Mouse (Mus musculus) lung, embryonic 14.5 days (tissue): ENCODE measurements around the gene Plaa. TPM values are rescaled to one million over a fixed set of nuclear protein-coding genes. Genes with fewer than 3 reads are reported as not detected.
A peak's percentile ranks its signal among the peaks of the same experiment; 100 is the strongest.

Experiments used
- ATAC-seq: fragments of 200-750 bp; cut with Nextera tagmentation; 2 replicates; pipeline ENCODE4 v1.8.0; 2017; ENCODE audit warnings: mild to moderate bottlenecking, moderate TSS enrichment, moderate library complexity; ENCODE audit not compliant: insufficient read depth
- DNase-seq: peaks from one replicate; pipeline ENCODE4 v3.0.0-alpha.2; 2015
- H3K27ac ChIP-seq: fragments of 300-500 bp; sonication (generic); 2 replicates; pipeline ENCODE4 v1.5.1; 2014; ENCODE audit warnings: low read depth, mild to moderate bottlenecking, moderate library complexity
- H3K27me3 ChIP-seq: fragments of 300-500 bp; sonication (generic); 2 replicates; pipeline ENCODE4 v1.6.1; 2014; ENCODE audit warnings: low read length, control low read depth; ENCODE audit not compliant: insufficient read depth
- H3K36me3 ChIP-seq: fragments of 300-500 bp; sonication (generic); 2 replicates; pipeline ENCODE4 v1.6.1; 2014; ENCODE audit warnings: control low read depth; ENCODE audit not compliant: insufficient read depth
- H3K4me1 ChIP-seq: fragments of 300-500 bp; sonication (generic); 2 replicates; pipeline ENCODE4 v1.6.1; 2014; ENCODE audit warnings: antibody characterized with exemption, control low read depth; ENCODE audit not compliant: insufficient read depth
- H3K4me2 ChIP-seq: fragments of 300-500 bp; sonication (generic); 2 replicates; pipeline ENCODE4 v1.6.1; 2014; ENCODE audit warnings: mild to moderate bottlenecking
- H3K4me3 ChIP-seq: fragments of 300-500 bp; sonication (generic); 2 replicates; pipeline ENCODE4 v1.5.1; 2014; ENCODE audit warnings: low read depth, low read length
- H3K9ac ChIP-seq: fragments of 300-500 bp; sonication (generic); 2 replicates; pipeline ENCODE4 v1.6.1; 2014
- H3K9me3 ChIP-seq: fragments of 300-500 bp; sonication (generic); 2 replicates; pipeline ENCODE4 v1.6.1; 2016; ENCODE audit warnings: low read depth, low read length, control low read depth
- CTCF ChIP-seq: IDR thresholded peaks from 2 replicates; pipeline ENCODE4 v1.5.1; 2016; ENCODE audit warnings: antibody characterized with exemption, low read depth
- WGBS: fragments of 180-500 bp; shearing (Covaris S2); extraction: QIAGEN DNeasy Blood & Tissue Kit; methylation state at CpG from one replicate; pipeline ENCODE4 v1.1.7; 2014; 5-methylcytosine and 5-hydroxymethylcytosine counted together
- polyA plus RNA-seq: library from polyadenylated mRNA; unstranded; fragments of >200 nt; fragmentation: Nextera tagmentation; extraction: Ambion mirVana; gene quantifications from 2 replicates; pipeline ENCODE4 v1.2.1, GENCODE M21; 2014

The Plaa gene
- polyA plus RNA-seq, 1 experiment from 2014 or later, result 80.9 TPM

DNA sequence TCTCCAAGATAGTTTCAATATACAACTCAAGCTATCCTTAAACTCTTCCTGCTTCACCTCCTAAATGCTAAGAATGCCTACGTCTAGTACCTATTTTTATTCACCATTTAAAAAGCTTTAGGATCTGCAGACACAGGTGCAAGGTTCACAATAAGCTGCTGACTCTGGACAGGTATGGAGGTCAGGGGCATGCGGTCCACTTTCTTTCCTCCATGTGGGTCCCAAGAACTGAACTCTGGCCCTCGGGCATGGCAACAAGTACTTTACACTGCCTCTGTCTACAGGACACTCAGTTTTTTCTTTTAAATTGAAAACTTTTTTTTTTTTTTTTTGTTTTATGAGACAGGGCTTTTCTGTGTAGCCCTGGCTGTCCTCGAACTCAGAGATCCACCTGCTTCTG is 30.4 kb downstream of the Plaa start:
- no peak for TF ChIP-seq CTCF
- H3K4me1 ChIP-seq, result no peaks in the 10 kb centered on the region
- ATAC-seq (no peak), DNase-seq (no peak)
- no peak overlapping the region for H3K27ac ChIP-seq
- 95% methylated on average over 4 of the region's 4 CpGs for WGBS
- H3K36me3 ChIP-seq, result peaks cover 53% of the 10 kb centered on the region
- no peak overlapping the region for H3K4me2 ChIP-seq
- H3K9ac ChIP-seq, result no peak overlapping the region
- H3K9me3 ChIP-seq, result no peaks in the 10 kb centered on the region
- H3K4me3 ChIP-seq, result no peak overlapping the region
- no peaks in the 10 kb centered on the region for H3K27me3 ChIP-seq

DNA sequence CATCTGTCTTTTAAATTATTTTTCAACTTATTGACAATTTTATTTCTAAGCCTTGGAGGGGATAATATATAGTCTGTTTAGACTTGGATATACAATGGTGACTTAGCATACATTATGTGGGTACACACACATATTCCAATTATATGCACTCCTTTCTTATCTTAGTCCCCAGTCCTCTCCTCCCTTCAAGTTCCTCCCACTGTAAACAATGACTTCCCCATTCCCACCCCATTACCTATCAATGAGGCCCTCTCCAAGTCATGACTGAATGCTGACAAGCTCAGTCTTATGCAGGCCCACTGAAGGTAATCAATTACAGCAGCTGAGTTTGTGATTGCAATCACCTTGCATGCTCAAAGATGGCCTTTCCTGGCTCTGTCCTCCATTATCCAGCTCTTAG is 38.7 kb downstream of the Plaa start:
- no peak for ATAC-seq
- no peaks in the 10 kb centered on the region for H3K27me3 ChIP-seq
- no peaks in the 10 kb centered on the region for H3K9me3 ChIP-seq
- H3K36me3 ChIP-seq, result peaks cover 8% of the 10 kb centered on the region
- no peak overlapping the region for H3K4me3 ChIP-seq
- no peak overlapping the region for H3K4me2 ChIP-seq
- no peak overlapping the region for H3K9ac ChIP-seq
- H3K4me1 ChIP-seq, result no peaks in the 10 kb centered on the region
- TF ChIP-seq CTCF, result no peak
- no peak overlapping the region for H3K27ac ChIP-seq
- DNase-seq, result no peak

DNA sequence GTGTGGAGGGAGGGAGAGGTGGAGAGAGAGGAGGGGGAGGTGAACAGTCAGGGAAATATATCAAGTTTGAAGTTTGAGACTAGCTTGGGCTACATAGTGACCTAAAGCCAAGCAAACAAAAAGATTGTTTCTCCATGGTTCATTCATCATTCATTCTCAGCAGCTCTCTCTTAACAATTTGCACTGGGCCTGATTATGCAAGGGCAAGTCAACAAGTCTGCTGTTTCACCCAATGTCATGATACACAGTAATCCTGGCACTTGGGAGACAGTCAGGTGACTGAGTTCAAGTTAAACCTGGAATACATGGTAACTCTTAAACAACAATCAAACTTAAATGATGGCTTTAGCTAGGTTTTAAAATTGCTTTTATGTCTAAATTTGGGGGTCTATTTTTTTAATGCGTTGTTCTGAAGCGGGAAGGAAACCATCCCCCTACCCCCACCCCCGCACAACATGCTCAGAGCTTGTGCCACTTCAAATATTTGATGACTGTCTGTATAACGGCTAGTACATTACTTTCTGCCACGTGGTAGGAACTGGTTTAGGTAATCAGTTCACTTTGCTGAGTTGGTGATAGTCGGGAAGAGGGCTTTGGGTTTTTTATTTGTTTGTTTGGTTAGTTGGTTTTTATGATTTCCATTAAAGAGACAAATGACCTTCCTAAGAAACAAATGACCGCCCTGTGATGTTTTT is 40.9 kb downstream of the Plaa start:
- Histone ChIP-seq H3K4me2 (no peak overlapping the region), H3K4me3 (no peak overlapping the region), H3K4me1 (no peaks in the 10 kb centered on the region), H3K27me3 (no peaks in the 10 kb centered on the region), H3K9ac (no peak overlapping the region), H3K9me3 (no peaks in the 10 kb centered on the region), H3K27ac (no peak overlapping the region), H3K36me3 (peaks cover 5% of the 10 kb centered on the region; the same call in 1 of the 2 replicates)
- WGBS, result 59% methylated on average over 7 of the region's 7 CpGs
- TF ChIP-seq CTCF, result no peak
- DNase-seq (no peak), ATAC-seq (no peak)

DNA sequence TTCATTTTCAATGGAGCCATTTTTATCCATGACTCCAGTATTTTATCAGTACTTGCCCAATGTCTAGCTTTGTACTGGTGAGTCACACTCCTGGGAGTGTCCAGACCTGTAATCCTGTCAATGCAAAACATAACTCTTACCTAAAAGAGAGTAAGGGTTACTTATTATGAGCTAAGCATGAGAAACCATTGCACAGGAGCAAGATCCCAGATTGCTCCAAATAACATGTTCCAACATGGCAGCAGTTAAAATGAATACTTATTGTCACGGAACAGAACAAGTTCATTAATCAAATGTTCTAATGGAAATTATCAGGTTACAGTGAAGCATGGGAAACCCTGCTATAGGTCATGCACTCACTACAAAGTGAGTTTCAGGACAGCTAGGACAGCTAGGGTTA is 42.7 kb downstream of the Plaa start:
- no peak for TF ChIP-seq CTCF
- no peak for ATAC-seq
- no peak for DNase-seq
- no peaks in the 10 kb centered on the region for H3K27me3 ChIP-seq
- no peak overlapping the region for H3K4me3 ChIP-seq
- no peaks in the 10 kb centered on the region for H3K36me3 ChIP-seq
- no peaks in the 10 kb centered on the region for H3K9me3 ChIP-seq
- no peak overlapping the region for H3K4me2 ChIP-seq
- H3K9ac ChIP-seq, result no peak overlapping the region
- no peak overlapping the region for H3K27ac ChIP-seq
- WGBS, result 63% methylated on average over 1 of the region's 1 CpGs
- H3K4me1 ChIP-seq, result no peaks in the 10 kb centered on the region

DNA sequence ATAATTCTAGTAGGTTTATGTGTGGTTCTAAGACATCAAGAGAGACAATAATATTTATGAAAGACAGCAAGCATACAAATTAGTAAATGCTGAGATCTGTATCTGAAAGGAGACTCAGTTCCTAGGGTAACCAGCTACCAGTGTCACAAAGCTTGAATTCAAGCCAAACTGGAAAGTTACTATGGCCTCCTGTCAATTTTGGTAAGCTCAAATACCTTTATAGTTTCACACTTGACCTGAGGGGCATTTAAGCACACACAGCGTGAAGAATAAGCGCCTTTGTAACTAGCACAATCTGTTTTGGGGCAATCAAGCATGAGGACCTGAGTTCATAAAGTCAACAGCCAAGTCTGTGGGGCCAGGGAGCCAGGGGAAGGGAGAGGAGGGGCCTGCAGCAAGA is 43.8 kb downstream of the Plaa start:
- WGBS, result 55% methylated on average over 2 of the region's 2 CpGs
- no peak for DNase-seq

DNA sequence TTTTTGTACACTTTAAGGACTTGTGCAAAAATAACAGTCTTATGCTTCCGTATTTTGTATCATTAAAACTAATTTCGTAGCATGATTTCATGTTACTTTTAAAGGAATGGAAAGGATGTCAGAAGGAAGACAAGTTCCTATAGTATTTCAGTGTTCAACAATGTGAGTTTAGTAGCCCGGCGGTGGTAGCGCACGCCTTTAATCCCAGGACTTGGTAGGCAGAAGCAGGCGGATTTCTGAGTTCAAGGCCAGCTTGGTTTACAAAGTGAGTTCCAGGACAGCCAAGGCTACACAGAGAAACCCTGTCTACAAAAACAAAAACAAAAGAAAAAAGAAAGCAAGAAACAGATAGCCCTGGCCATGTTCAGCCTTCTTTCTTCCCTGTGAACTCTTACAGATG is 45.9 kb downstream of the Plaa start:
- Histone ChIP-seq H3K9ac (no peak overlapping the region), H3K36me3 (no peaks in the 10 kb centered on the region), H3K27ac (no peak overlapping the region), H3K27me3 (no peaks in the 10 kb centered on the region), H3K4me1 (no peaks in the 10 kb centered on the region), H3K9me3 (no peaks in the 10 kb centered on the region), H3K4me2 (peak overlapping the region; percentile 81), H3K4me3 (peak overlapping the region; percentile 94)
- TF ChIP-seq CTCF, result no peak
- WGBS, result 77% methylated on average over 7 of the region's 7 CpGs
- peak; percentile 7 for DNase-seq
- ATAC-seq, result peak; percentile 5; the same call in 1 of the 2 replicates

More for the DNA sequence above, 43.8 kb downstream of the Plaa start:
- no peak for ATAC-seq
- Histone ChIP-seq H3K9me3 (no peaks in the 10 kb centered on the region), H3K4me1 (no peaks in the 10 kb centered on the region), H3K36me3 (no peaks in the 10 kb centered on the region), H3K27ac (no peak overlapping the region), H3K9ac (no peak overlapping the region), H3K27me3 (no peaks in the 10 kb centered on the region), H3K4me2 (no peak overlapping the region), H3K4me3 (no peak overlapping the region)
- TF ChIP-seq CTCF, result no peak

DNA sequence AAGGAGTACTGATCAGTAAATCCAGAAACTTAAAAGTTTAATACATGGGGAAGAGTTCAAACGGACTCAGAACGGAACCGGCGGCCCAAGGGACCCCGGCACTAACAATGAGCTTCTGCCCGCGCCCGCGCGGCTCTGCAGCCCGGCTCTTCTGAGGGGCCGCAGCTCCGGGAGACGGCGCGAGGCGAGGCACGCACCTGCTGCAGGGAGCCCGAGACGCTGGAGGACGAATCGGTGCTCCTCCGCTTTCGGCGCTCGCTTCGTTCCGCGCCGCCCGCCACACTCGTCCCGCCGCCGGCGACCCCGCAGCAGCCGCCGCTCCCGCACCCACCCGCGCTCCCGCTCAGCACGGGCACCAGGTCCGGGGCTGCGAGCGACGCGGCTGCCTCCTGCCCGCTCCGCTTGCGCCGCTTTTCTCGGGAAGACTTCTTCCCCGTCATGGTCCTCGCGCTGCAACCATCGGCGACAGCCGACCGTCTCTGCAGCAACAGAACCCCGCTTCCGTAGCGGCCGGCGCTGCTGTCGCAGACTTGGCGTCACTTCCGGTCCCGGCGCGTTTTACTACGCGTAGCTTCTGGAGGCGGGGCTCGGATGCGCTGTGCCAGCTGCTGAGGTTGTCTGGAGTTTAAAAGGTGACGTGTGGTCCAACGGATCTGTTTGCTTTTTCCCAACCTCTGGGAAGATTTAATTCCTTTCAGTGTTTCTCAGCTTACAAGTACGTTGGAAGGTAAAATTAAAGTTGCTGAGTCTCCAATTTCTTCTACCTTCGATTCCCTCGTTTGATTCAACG is 46.6 kb downstream of the Plaa start, which contains the start of the genes Gm10306 and Caap1:
Gm10306 (plus strand) TSS at position 282 of the 790 bp plus-strand sequence.
Caap1 (minus strand) TSS at position 532 of the 790 bp plus-strand sequence.
- Histone ChIP-seq H3K27me3 (no peaks in the 10 kb centered on the region), H3K36me3 (no peaks in the 10 kb centered on the region), H3K9me3 (no peaks in the 10 kb centered on the region), H3K9ac (peak within 1 kb of the TSS; percentile 83), H3K4me1 (no peaks in the 10 kb centered on the region), H3K4me2 (peak within 1 kb of the TSS; percentile 81), H3K4me3 (peak within 1 kb of the TSS; percentile 94), H3K27ac (peak within 1 kb of the TSS; percentile 83; the same call in 1 of the 2 replicates)
- ATAC-seq (peak; percentile 98), DNase-seq (peak; percentile 99)
- TF ChIP-seq CTCF, result no peak
- WGBS, result 1% methylated on average over 82 of the region's 83 CpGs
